Mouse (Mus musculus) midbrain, embryonic 13.5 days (tissue): ENCODE data around the gene Acyp1. TPM values are rescaled to one million over a fixed set of nuclear protein-coding genes. Genes with fewer than 3 reads are reported as not detected.
A peak's percentile ranks its signal among the peaks of the same experiment; 100 is the strongest.

Experiments used
- ATAC-seq: fragments of 200-750 bp; cut with Nextera tagmentation; 2 replicates; pipeline ENCODE4 v1.8.0; 2017; ENCODE audit warnings: mild to moderate bottlenecking, moderate TSS enrichment, moderate library complexity
- H3K27ac ChIP-seq: fragments of 300-500 bp; sonication (generic); 2 replicates; pipeline ENCODE4 v1.5.1; 2015; ENCODE audit warnings: inconsistent platforms, mild to moderate bottlenecking, moderate library complexity
- H3K27me3 ChIP-seq: fragments of 300-500 bp; sonication (generic); 2 replicates; pipeline ENCODE4 v1.6.1; 2015; ENCODE audit warnings: mild to moderate bottlenecking, inconsistent platforms
- H3K36me3 ChIP-seq: fragments of 300-500 bp; sonication (generic); 2 replicates; pipeline ENCODE4 v1.6.1; 2015; ENCODE audit warnings: mild to moderate bottlenecking, inconsistent platforms
- H3K4me1 ChIP-seq: fragments of 300-500 bp; sonication (generic); replicated peaks from 2 replicates; pipeline ENCODE4 v1.6.1; 2015; ENCODE audit warnings: inconsistent platforms
- H3K4me2 ChIP-seq: fragments of 300-500 bp; sonication (generic); replicated peaks from 2 replicates; pipeline ENCODE4 v1.6.1; 2015; ENCODE audit warnings: moderate library complexity, mild to moderate bottlenecking, inconsistent platforms
- H3K4me3 ChIP-seq: fragments of 300-500 bp; sonication (generic); replicated peaks from 2 replicates; pipeline ENCODE4 v1.5.1; 2015; ENCODE audit warnings: mild to moderate bottlenecking, inconsistent platforms
- H3K9ac ChIP-seq: fragments of 300-500 bp; sonication (generic); replicated peaks from 2 replicates; pipeline ENCODE4 v1.6.1; 2015; ENCODE audit warnings: mild to moderate bottlenecking, inconsistent platforms
- H3K9me3 ChIP-seq: fragments of 300-500 bp; sonication (generic); 2 replicates; pipeline ENCODE4 v1.6.1; 2016; ENCODE audit warnings: mild to moderate bottlenecking, inconsistent platforms
- WGBS: fragments of 180-500 bp; shearing (Covaris S2); methylation state at CpG from one replicate; pipeline ENCODE4 v1.1.7; 2015; 5-methylcytosine and 5-hydroxymethylcytosine counted together
- polyA plus RNA-seq: library from polyadenylated mRNA; unstranded; fragments of >200 nt; fragmentation: Nextera tagmentation; extraction: Ambion mirVana; gene quantifications from 2 replicates; pipeline ENCODE4 v1.2.1, GENCODE M21; 2015

Acyp1 gene
- polyA plus RNA-seq, 1 experiment from 2014 or later = 68.1 TPM

DNA sequence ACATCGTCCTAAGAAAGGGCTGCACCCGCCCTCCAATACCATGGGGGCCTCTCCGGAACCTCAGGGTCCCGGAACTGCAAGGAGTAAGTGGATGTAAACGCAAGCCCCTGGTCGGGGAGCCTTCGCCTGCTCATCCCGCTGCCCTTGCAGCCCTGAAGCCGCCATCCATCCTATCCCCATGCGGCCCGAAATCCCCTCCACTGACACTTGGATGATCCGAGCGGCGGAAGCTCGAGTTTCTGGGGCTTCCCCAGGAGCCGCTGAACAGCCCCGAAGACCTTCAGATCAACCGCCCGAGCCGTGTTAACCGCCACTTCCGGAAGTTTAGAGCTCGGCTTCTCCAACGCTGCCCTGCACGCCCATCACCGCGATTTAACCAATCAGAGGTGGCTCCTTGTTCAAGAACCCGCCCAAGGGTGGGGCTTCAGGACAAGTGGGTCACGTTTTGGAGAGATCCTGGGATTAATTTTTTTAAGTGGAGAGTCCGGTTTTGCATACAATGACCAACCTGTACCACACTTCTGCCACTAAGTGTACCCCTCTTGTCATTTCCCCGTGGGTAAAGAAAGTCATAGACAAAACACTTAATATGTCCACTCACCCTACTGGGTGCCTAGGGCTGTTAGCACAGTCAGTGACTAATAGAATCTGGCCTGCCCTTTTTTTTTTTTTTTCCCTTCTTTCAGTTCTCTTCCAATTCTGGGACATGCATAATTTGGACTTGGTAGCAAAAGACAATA is 8.0 kb downstream of the Acyp1 start:
- under 1% methylated on average over 31 of the region's 31 CpGs for WGBS
- peaks cover 10% of the 10 kb centered on the region for H3K4me1 ChIP-seq
- H3K27me3 ChIP-seq = no peaks in the 10 kb centered on the region
- H3K27ac ChIP-seq = peak overlapping the region; percentile 69
- peak overlapping the region; percentile 87 for H3K4me2 ChIP-seq
- H3K36me3 ChIP-seq = no peaks in the 10 kb centered on the region
- peak; percentile 99 for ATAC-seq
- peak overlapping the region; percentile 77 for H3K9ac ChIP-seq
- peak overlapping the region; percentile 67 for H3K4me3 ChIP-seq
- H3K9me3 ChIP-seq = no peaks in the 10 kb centered on the region

DNA sequence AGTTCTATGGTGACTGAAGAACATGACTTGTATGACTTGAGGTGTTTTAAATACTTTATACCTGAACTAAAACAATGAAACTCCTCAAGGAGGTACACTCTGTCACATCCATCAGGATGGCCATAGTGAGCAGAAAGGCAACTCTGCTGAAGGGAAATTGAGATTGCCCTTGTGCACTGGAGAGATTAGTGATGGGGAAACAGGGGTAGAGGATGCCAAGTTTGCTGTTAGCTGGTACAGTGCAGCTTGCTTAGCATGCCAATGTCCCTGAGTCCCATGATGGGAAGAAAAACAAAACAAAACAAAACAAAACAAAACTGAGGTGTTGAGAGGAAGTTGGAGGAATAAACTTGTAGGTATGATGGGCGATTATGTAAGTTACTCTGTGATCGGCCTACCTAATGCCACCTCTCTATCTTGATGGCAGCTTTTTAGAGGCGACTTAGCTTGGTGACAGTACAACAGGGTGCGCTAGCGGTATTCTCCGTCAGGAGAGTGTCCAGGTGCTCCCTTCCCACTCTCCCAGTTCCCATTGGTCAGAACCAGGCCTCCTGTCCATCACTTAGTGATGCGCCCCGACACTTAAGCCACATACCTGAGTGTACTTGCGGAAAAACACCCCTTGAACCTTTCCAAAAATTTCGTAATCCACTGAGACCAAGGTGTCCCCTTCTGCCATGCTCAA is 8.7 kb downstream of the Acyp1 start:
- H3K27ac ChIP-seq = peak overlapping the region; percentile 69
- H3K4me2 ChIP-seq = peak overlapping the region; percentile 87
- H3K9ac ChIP-seq = peak overlapping the region; percentile 77
- WGBS = 6% methylated on average over 10 of the region's 10 CpGs
- H3K27me3 ChIP-seq = no peaks in the 10 kb centered on the region
- 0 out of 2 replicates have a peak, but pooled peaks cover 2% of the 10 kb centered on the region for H3K36me3 ChIP-seq
- H3K4me3 ChIP-seq = peak overlapping the region; percentile 67
- ATAC-seq = no peak; the same call in 1 of the 2 replicates
- peaks cover 10% of the 10 kb centered on the region for H3K4me1 ChIP-seq
- no peaks in the 10 kb centered on the region for H3K9me3 ChIP-seq

DNA sequence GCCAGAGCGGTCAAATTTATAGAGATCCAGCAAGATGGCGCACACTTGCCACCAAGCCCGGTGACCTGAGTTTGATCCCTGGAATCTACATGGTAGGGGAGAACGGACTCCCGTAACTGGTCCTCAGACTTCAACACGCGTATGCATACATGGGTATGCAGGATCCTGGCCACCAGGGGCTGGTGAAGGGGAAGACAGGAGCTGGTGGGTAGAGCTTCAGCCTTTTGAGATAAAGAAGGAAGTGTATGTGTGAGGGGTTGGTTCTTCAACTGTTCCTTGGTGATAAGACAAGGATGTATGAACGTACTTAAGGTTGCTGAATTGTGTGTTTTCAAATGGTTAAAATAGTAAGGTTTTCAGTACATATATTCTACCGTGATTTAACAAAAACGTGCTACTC is 9.3 kb downstream of the Acyp1 start:
- peaks cover 10% of the 10 kb centered on the region for H3K4me1 ChIP-seq
- no peak overlapping the region for H3K4me3 ChIP-seq
- WGBS = 96% methylated on average over 10 of the region's 10 CpGs

DNA sequence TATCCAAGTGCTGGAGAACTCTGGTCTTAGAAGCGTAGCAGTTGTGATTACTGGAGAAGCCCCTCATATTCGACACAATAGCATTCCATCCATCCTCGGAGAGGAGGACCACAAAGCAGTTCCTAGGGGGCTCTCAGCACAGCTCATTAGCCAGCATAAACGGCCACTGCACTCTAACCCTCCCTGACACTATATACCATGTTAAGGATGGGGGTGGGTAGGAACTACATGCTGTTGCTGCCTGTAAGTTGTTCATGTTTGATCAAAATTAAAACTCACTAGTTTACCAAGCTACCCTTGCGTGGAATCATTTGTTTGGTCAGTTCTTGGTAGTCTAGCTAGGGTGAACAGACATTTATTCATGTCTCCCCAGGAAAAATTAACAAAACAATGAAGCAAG is 12.0 kb downstream of the Acyp1 start:
- Histone ChIP-seq H3K9me3 (no peaks in the 10 kb centered on the region), H3K27me3 (no peaks in the 10 kb centered on the region), H3K4me2 (no peak overlapping the region), H3K27ac (no peak overlapping the region), H3K4me1 (peaks cover 10% of the 10 kb centered on the region), H3K9ac (no peak overlapping the region), H3K4me3 (no peak overlapping the region), H3K36me3 (0 out of 2 replicates have a peak, but pooled peaks cover 3% of the 10 kb centered on the region)
- 73% methylated on average over 5 of the region's 5 CpGs for WGBS
- ATAC-seq = no peak

More for the DNA sequence above, 9.3 kb downstream of the Acyp1 start:
- Histone ChIP-seq H3K4me2 (no peak overlapping the region), H3K27ac (no peak overlapping the region), H3K27me3 (no peaks in the 10 kb centered on the region), H3K9me3 (no peaks in the 10 kb centered on the region), H3K9ac (no peak overlapping the region), H3K36me3 (0 out of 2 replicates have a peak, but pooled peaks cover 3% of the 10 kb centered on the region)
- no peak for ATAC-seq

DNA sequence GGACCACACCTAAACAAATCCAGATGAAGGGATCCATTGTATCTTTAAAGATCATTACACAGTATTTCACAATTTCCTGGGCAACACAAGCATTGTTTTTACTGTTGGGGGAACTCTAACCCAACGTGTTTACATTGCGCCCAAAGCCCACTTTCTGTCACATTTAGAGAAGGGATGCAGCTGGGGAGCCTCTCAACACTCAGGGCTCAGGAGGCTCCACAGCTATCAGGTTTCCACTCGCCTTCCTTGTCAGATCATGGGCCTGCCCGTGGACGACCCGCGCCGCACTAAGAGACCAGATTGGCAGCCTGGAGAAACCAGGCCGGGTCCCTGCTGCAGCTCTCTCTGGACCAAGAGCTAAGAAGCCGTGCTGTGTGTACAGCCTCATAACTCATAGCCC is 14.7 kb downstream of the Acyp1 start:
- Histone ChIP-seq H3K9me3 (no peaks in the 10 kb centered on the region), H3K27ac (no peak overlapping the region), H3K27me3 (no peaks in the 10 kb centered on the region), H3K4me1 (peaks cover 4% of the 10 kb centered on the region), H3K9ac (no peak overlapping the region), H3K4me2 (no peak overlapping the region), H3K4me3 (no peak overlapping the region), H3K36me3 (0 out of 2 replicates have a peak, but pooled peaks cover 3% of the 10 kb centered on the region)
- no peak for ATAC-seq
- WGBS = 89% methylated on average over 10 of the region's 10 CpGs

DNA sequence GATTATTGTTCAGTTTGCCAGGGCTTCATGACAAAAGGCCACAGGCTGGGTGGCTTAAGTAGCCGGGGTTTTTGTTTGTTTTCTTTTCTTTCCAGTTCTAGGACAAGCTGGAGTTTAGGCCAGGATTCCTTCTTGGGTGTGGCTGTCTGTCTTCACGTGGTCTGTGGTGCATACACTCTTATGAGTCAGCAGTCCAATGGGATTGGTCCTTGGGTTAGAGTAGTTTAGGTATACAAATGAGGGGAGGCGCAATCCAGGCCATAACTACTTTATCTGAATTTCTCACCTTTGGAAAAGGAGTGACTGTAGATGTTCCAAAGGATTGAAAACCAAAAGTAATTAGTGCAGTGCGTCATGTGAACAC is 16.4 kb downstream of the Acyp1 start:
- Histone ChIP-seq H3K9me3 (no peaks in the 10 kb centered on the region), H3K36me3 (0 out of 2 replicates have a peak, but pooled peaks cover 3% of the 10 kb centered on the region), H3K27ac (no peak overlapping the region), H3K4me2 (no peak overlapping the region), H3K9ac (no peak overlapping the region), H3K4me3 (no peak overlapping the region), H3K4me1 (peaks cover 4% of the 10 kb centered on the region), H3K27me3 (no peaks in the 10 kb centered on the region)
- no peak for ATAC-seq
- WGBS = 77% methylated on average over 4 of the region's 4 CpGs

DNA sequence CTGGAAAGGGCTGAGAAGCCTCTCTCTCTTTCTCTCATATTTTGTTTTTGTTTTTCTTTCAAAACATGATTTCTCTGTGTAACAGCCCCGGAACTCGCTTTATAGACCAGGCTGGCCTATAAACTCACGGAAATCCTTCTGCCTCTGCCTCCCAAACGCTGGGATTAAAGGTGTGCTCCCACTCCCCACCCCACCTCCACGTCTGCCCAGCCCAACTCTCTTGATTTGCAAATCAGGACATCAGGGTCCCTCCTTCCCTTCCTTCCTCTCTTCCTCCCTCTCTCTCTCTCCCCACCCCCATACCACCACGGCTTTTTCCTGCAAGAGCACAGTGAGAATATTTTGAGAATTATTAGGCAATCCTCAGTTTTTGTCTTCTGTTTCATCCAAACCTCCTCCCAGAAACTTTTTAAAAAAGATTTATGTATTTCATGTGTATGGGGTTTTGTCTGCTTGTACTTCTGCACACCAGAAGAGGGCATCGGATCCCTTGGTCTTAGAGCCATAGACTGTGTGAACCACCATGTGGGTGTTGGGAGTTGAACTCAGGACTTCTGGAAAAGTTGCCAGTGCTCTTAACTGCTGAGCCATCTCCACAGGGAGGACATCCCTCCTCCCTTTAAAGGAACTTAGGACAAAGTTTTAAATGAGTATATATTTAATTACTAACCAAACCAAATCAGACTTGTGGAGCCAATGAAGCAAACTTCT is 17.0 kb downstream of the Acyp1 start:
- 80% methylated on average over 7 of the region's 7 CpGs for WGBS
- Histone ChIP-seq H3K9ac (no peak overlapping the region), H3K27me3 (no peaks in the 10 kb centered on the region), H3K4me1 (peaks cover 4% of the 10 kb centered on the region), H3K36me3 (0 out of 2 replicates have a peak, but pooled peaks cover 3% of the 10 kb centered on the region), H3K27ac (no peak overlapping the region), H3K9me3 (no peaks in the 10 kb centered on the region), H3K4me2 (peak overlapping the region; percentile 59; the same call in 1 of the 2 replicates), H3K4me3 (0 out of 2 replicates have a peak overlapping the region, but pooled peaks have one; percentile 57)
- no peak for ATAC-seq

DNA sequence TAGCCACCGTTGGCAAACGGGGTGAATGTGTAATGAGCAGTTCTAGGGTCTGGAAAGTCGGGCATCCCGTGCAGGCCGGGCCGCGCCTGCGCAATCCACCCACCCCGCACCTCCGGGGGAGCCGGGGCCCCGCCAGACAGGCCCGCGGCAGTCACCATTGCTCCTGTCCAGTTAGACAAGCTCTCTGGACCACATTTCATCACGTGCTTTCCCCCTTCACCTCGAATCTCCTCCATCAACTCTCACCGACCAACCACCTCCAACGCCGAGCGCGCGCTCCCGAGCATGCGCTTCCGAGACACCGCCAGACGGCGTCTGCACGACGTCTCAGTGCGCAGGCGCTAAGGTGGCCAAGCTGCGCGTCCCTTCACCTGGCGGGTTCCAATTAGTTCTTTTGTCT is 17.9 kb downstream of the Acyp1 start, which contains the start of gene Mlh3:
Mlh3 (minus strand) TSS at position 281 of the 400 bp plus-strand sequence.
- Histone ChIP-seq H3K4me1 (peaks cover 4% of the 10 kb centered on the region), H3K27ac (peak within 1 kb of the TSS; percentile 87), H3K9me3 (no peaks in the 10 kb centered on the region), H3K9ac (peak within 1 kb of the TSS; percentile 73), H3K27me3 (no peaks in the 10 kb centered on the region), H3K4me2 (peak within 1 kb of the TSS; percentile 59), H3K4me3 (peak within 1 kb of the TSS; percentile 57), H3K36me3 (0 out of 2 replicates have a peak, but pooled peaks cover 3% of the 10 kb centered on the region)
- ATAC-seq = peak; percentile 98
- under 1% methylated on average over 35 of the region's 35 CpGs for WGBS

DNA sequence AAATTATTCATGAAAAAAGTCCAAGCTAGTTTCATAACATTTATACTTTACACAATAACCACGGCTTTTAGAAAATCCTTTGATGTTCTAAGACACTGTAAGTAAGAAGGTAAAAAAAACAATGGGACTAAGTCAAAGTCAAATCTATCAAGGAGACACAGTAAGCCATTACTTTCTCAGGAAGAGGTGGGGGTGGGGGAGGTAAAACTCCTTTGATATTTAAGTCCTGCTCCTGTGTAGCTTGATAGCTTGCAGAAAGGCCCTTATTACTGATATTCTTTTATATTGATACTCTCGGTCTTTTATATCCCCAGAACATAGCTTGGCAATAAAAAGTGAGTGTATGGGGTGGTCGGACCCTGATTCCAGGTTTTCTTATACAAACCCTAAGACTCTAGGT is 18.4 kb downstream of the Acyp1 start:
- Histone ChIP-seq H3K4me1 (peaks cover 4% of the 10 kb centered on the region), H3K4me3 (peak overlapping the region; percentile 57), H3K27me3 (no peaks in the 10 kb centered on the region), H3K9ac (peak overlapping the region; percentile 73), H3K27ac (peak overlapping the region; percentile 87), H3K4me2 (peak overlapping the region; percentile 59), H3K9me3 (no peaks in the 10 kb centered on the region), H3K36me3 (0 out of 2 replicates have a peak, but pooled peaks cover 3% of the 10 kb centered on the region)
- ATAC-seq = no peak
- WGBS = 61% methylated on average over 3 of the region's 3 CpGs

DNA sequence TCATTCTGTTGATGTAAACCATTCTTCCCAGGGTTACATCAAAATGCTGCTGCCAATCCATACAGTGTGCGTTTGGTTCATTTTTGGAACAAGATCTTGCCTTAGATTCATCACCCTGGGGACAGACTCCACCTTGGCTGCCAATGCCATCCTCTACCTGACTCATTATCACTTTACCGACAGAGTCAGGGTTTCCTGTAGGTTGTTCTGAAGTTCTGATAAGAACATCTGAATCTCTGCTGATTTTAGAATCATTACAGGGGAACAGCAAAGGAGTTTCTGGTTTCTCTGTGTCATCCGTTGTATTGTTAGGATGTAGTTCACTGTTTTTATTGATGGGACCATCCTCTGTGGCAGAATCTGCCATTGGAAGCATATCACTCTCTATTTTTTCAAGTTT is 22.0 kb downstream of the Acyp1 start:
- Histone ChIP-seq H3K36me3 (no peaks in the 10 kb centered on the region), H3K4me3 (no peak overlapping the region), H3K4me1 (peaks cover 4% of the 10 kb centered on the region), H3K27ac (no peak overlapping the region), H3K27me3 (no peaks in the 10 kb centered on the region), H3K4me2 (no peak overlapping the region), H3K9ac (no peak overlapping the region), H3K9me3 (no peaks in the 10 kb centered on the region)
- no peak for ATAC-seq
- WGBS = 95% methylated on average over 3 of the region's 3 CpGs

DNA sequence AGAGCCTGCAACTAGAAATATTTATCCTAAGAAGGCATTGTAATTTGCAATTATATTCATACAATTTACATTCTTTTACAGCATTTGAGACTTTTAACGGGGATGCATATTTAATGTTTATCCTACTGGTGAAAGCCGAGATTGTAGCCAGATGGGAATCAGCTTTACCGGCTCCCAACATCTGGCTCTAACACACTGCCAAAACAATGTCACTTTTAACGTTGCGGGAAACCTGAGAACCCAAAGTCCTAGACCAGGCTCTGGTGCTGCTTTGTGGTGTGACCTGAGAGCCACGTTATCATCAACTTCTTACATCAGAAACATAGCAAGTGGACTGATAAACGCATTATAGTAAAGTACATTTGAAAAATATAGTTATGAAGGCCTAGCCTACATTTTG is 23.3 kb downstream of the Acyp1 start:
- no peaks in the 10 kb centered on the region for H3K36me3 ChIP-seq
- H3K9ac ChIP-seq = no peak overlapping the region
- H3K27ac ChIP-seq = no peak overlapping the region
- H3K4me2 ChIP-seq = no peak overlapping the region
- H3K9me3 ChIP-seq = no peaks in the 10 kb centered on the region
- 82% methylated on average over 7 of the region's 7 CpGs for WGBS
- no peak for ATAC-seq
- peaks cover 2% of the 10 kb centered on the region for H3K4me1 ChIP-seq
- H3K27me3 ChIP-seq = no peaks in the 10 kb centered on the region
- H3K4me3 ChIP-seq = no peak overlapping the region

DNA sequence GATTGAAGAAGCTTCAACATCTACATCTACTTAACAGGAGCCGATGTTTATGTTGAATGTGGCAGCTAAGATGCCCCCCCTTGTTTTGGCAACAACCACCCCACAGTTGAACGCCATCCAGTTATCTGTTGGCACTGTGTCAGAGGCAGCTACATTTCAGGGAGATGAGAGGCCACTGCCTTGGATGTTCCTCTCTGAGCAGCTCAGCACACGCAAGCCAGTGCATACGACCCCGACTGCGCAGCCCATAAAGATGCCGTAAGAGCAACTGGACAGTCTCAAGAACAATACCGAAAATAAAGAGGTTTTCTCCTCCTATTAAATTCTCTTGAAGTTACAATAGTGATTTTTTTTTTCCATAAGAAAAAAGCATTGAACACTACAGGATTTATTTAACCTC is 23.7 kb downstream of the Acyp1 start:
- no peak overlapping the region for H3K4me3 ChIP-seq
- H3K36me3 ChIP-seq = no peaks in the 10 kb centered on the region
- no peaks in the 10 kb centered on the region for H3K27me3 ChIP-seq
- no peak for ATAC-seq
- WGBS = 97% methylated on average over 8 of the region's 8 CpGs
- no peak overlapping the region for H3K27ac ChIP-seq
- no peaks in the 10 kb centered on the region for H3K9me3 ChIP-seq
- no peaks in the 10 kb centered on the region for H3K4me1 ChIP-seq
- H3K9ac ChIP-seq = no peak overlapping the region
- H3K4me2 ChIP-seq = no peak overlapping the region
